Mouse (Mus musculus) MEL (cell line): ENCODE measurements around the gene Ccl17. TPM values are rescaled to one million over a fixed set of nuclear protein-coding genes. Genes with fewer than 3 reads are reported as not detected.

ENCODE experiments used
- DNase-seq: peaks from one replicate; pipeline ENCODE4 v3.0.0; 2011; ENCODE audit warnings: low read depth, low spot score
- H3K27ac ChIP-seq: 2 replicates; pipeline ENCODE4 v1.5.1; 2012; ENCODE audit warnings: low read depth, mild to moderate bottlenecking, control low read depth, low read length, moderate library complexity; ENCODE audit not compliant: control insufficient read depth
- H3K27me3 ChIP-seq, 2 experiments: fragments of 150-350 bp in 1 of 2; sonication (generic) in 1 of 2; 2 replicates each; pipeline ENCODE4 v1.6.1; 2012; ENCODE audit warnings: low read length in 2 of 2, mild to moderate bottlenecking in 2 of 2, improper control_type of control experiment in 1 of 2, moderate library complexity in 1 of 2; ENCODE audit not compliant: insufficient read depth in 2 of 2, control insufficient read depth in 1 of 2
- H3K36me3 ChIP-seq, 2 experiments: 2 replicates each; pipeline ENCODE4 v1.6.1; 2012 to 2014; ENCODE audit warnings: low read length in 2 of 2, improper control_type of control experiment in 1 of 2, inconsistent platforms in 1 of 2, mild to moderate bottlenecking in 1 of 2; ENCODE audit not compliant: insufficient read depth in 2 of 2, control insufficient read depth in 1 of 2
- H3K4me1 ChIP-seq, 2 experiments: fragments of 150-350 bp in 1 of 2; sonication (generic) in 1 of 2; 2 replicates each; pipeline ENCODE4 v1.6.1; 2012; ENCODE audit warnings: low read length in 2 of 2, improper control_type of control experiment in 1 of 2, mild to moderate bottlenecking in 1 of 2; ENCODE audit not compliant: insufficient read depth in 2 of 2, control insufficient read depth in 1 of 2
- H3K4me3 ChIP-seq, 2 experiments: fragments of 150-350 bp in 1 of 2; sonication (generic) in 1 of 2; 2 replicates each; pipeline ENCODE4 v1.5.1; 2012; ENCODE audit warnings: low read depth in 2 of 2, low read length in 2 of 2, mild to moderate bottlenecking in 2 of 2, moderate library complexity in 2 of 2, control low read depth in 1 of 2, improper control_type of control experiment in 1 of 2; ENCODE audit not compliant: control insufficient read depth in 1 of 2, insufficient read depth in 1 of 2
- H3K79me2 ChIP-seq: 2 replicates; pipeline ENCODE4 v1.6.1; 2012; ENCODE audit warnings: mild to moderate bottlenecking, low read length, moderate library complexity; ENCODE audit not compliant: control insufficient read depth, poor library complexity, insufficient read depth
- H3K9ac ChIP-seq: 2 replicates; pipeline ENCODE4 v1.6.1; 2012; ENCODE audit warnings: low read depth, mild to moderate bottlenecking, control low read depth, low read length, moderate library complexity; ENCODE audit not compliant: control insufficient read depth, poor library complexity, severe bottlenecking
- H3K9me3 ChIP-seq: fragments of 150-350 bp; sonication (generic); replicated peaks from 2 replicates; pipeline ENCODE4 v1.6.1; 2012; ENCODE audit warnings: mild to moderate bottlenecking, low read length, improper control_type of control experiment, moderate library complexity; ENCODE audit not compliant: insufficient read depth
- BHLHE40 ChIP-seq: IDR thresholded peaks from 2 replicates; pipeline ENCODE4 v1.6.1; 2012; ENCODE audit warnings: low read depth, mild to moderate bottlenecking, inconsistent platforms, low read length, improper control_type of control experiment, borderline replicate concordance
- CTCF ChIP-seq, 3 experiments: IDR thresholded peaks in 2 of 3; conservative IDR thresholded peaks in 1 of 3; 2 replicates each; pipeline ENCODE4 v1.5.1; 2011 to 2012; ENCODE audit warnings: low read length in 3 of 3, low read depth in 2 of 3, mild to moderate bottlenecking in 2 of 3, improper control_type of control experiment in 1 of 3, inconsistent platforms in 1 of 3, mixed read lengths in 1 of 3, moderate library complexity in 1 of 3; ENCODE audit not compliant: control insufficient read depth in 1 of 3, insufficient read depth in 1 of 3, poor library complexity in 1 of 3, severe bottlenecking in 1 of 3
- ELF1 ChIP-seq: IDR thresholded peaks from 2 replicates; pipeline ENCODE4 v1.6.1; 2014; ENCODE audit warnings: low read depth, mild to moderate bottlenecking, inconsistent platforms, low read length, improper control_type of control experiment, moderate library complexity
- EP300 ChIP-seq, 2 experiments: IDR thresholded peaks; 2 replicates each; pipeline ENCODE4 v1.6.1; 2011; ENCODE audit warnings: improper control_type of control experiment in 2 of 2, low read length in 2 of 2, low read depth in 1 of 2, mild to moderate bottlenecking in 1 of 2
- ETS1 ChIP-seq: IDR thresholded peaks from 2 replicates; pipeline ENCODE4 v1.6.1; 2012; ENCODE audit warnings: low read depth, mild to moderate bottlenecking, inconsistent platforms, low read length, improper control_type of control experiment, moderate library complexity
- GABPA ChIP-seq: IDR thresholded peaks from 2 replicates; pipeline ENCODE4 v1.6.1; 2012; ENCODE audit warnings: low read depth, mild to moderate bottlenecking, inconsistent platforms, low read length, improper control_type of control experiment, moderate library complexity
- GATA1 ChIP-seq: IDR thresholded peaks from 2 replicates; pipeline ENCODE4 v1.6.1; 2011; ENCODE audit warnings: low read depth, low read length, improper control_type of control experiment
- KAT2A ChIP-seq: conservative IDR thresholded peaks from 2 replicates; pipeline ENCODE4 v1.6.1; 2012; ENCODE audit warnings: low read depth, low read length, improper control_type of control experiment, inconsistent platforms
- MAFK ChIP-seq: IDR thresholded peaks from 2 replicates; pipeline ENCODE4 v1.6.1; 2011; ENCODE audit warnings: low read depth, mild to moderate bottlenecking, low read length, improper control_type of control experiment, borderline replicate concordance
- MEF2A ChIP-seq: IDR thresholded peaks from 2 replicates; pipeline ENCODE4 v1.6.1; 2014; ENCODE audit warnings: low read depth, mild to moderate bottlenecking, inconsistent platforms, low read length, improper control_type of control experiment; ENCODE audit not compliant: poor library complexity, insufficient replicate concordance, severe bottlenecking; ENCODE audit errors: extremely low read depth
- MYB ChIP-seq: IDR thresholded peaks from 2 replicates; pipeline ENCODE4 v1.6.1; 2011; ENCODE audit warnings: mild to moderate bottlenecking, low read depth, low read length, improper control_type of control experiment
- MYC ChIP-seq: IDR thresholded peaks from 2 replicates; pipeline ENCODE4 v1.6.1; 2011; ENCODE audit warnings: low read depth, mild to moderate bottlenecking, low read length, improper control_type of control experiment, moderate library complexity
- POLR2A ChIP-seq, 2 experiments: IDR thresholded peaks; 2 replicates each; pipeline ENCODE4 v1.6.1; 2011 to 2012; ENCODE audit warnings: low read length in 2 of 2, mild to moderate bottlenecking in 2 of 2, control low read depth in 1 of 2, improper control_type of control experiment in 1 of 2, low read depth in 1 of 2, moderate library complexity in 1 of 2; ENCODE audit not compliant: control insufficient read depth in 1 of 2, insufficient read depth in 1 of 2, poor library complexity in 1 of 2
- POLR2AphosphoS2 ChIP-seq: IDR thresholded peaks from 2 replicates; pipeline ENCODE4 v1.6.1; 2011; ENCODE audit warnings: low read length, improper control_type of control experiment
- RAD21 ChIP-seq: IDR thresholded peaks from 2 replicates; pipeline ENCODE4 v1.6.1; 2011; ENCODE audit warnings: mild to moderate bottlenecking, low read depth, low read length, improper control_type of control experiment
- RCOR1 ChIP-seq: IDR thresholded peaks from 2 replicates; pipeline ENCODE4 v1.6.1; 2012; ENCODE audit warnings: low read depth, mild to moderate bottlenecking, inconsistent platforms, low read length, improper control_type of control experiment
- SIN3A ChIP-seq: IDR thresholded peaks from 2 replicates; pipeline ENCODE4 v1.6.1; 2012; ENCODE audit warnings: low read length, improper control_type of control experiment, inconsistent platforms
- TCF12 ChIP-seq: IDR thresholded peaks from 2 replicates; pipeline ENCODE4 v1.6.1; 2014; ENCODE audit warnings: low read depth, mild to moderate bottlenecking, inconsistent platforms, low read length, improper control_type of control experiment, moderate library complexity
- UBTF ChIP-seq: IDR thresholded peaks from 2 replicates; pipeline ENCODE4 v1.6.1; 2012; ENCODE audit warnings: low read depth, mild to moderate bottlenecking, inconsistent platforms, low read length, improper control_type of control experiment, moderate library complexity, borderline replicate concordance; ENCODE audit not compliant: insufficient read depth
- USF1 ChIP-seq: IDR thresholded peaks from 2 replicates; pipeline ENCODE4 v1.6.1; 2014; ENCODE audit warnings: low read depth, mild to moderate bottlenecking, inconsistent platforms, low read length, improper control_type of control experiment, moderate library complexity
- USF2 ChIP-seq, 2 experiments: IDR thresholded peaks; 2 replicates each; pipeline ENCODE4 v1.6.1; 2011 to 2012; ENCODE audit warnings: improper control_type of control experiment in 2 of 2, low read length in 2 of 2, borderline replicate concordance in 1 of 2, inconsistent platforms in 1 of 2, low read depth in 1 of 2, mild to moderate bottlenecking in 1 of 2; ENCODE audit not compliant: insufficient read depth in 1 of 2
- ZKSCAN1 ChIP-seq: IDR thresholded peaks from 2 replicates; pipeline ENCODE4 v1.6.1; 2012; ENCODE audit warnings: low read depth, mild to moderate bottlenecking, inconsistent platforms, low read length, improper control_type of control experiment, moderate library complexity
- polyA plus RNA-seq, 2 experiments: library from polyadenylated mRNA; stranded (reverse) in 1 of 2; unstranded in 1 of 2; fragments of >175 nt in 1 of 2; fragments of >200 nt in 1 of 2; gene quantifications; 2 replicates each; pipeline versions ENCODE4 v1.2.1 to v1.2.4; 2012; ENCODE audit warnings: low replicate concordance in 2 of 2, low read depth in 1 of 2; ENCODE audit not compliant: insufficient read length in 2 of 2, insufficient read depth in 1 of 2, missing spikeins in 1 of 2
- total RNA-seq: library from RNA; depleted of rRNA; stranded (reverse); fragments of 300-350 nt; gene quantifications from 2 replicates; pipeline ENCODE4 v1.2.3, GENCODE M21; 2012

Gene Ccl17
- total and polyA plus RNA-seq, 3 experiments, result 0.43 TPM; not detected in 2

DNA sequence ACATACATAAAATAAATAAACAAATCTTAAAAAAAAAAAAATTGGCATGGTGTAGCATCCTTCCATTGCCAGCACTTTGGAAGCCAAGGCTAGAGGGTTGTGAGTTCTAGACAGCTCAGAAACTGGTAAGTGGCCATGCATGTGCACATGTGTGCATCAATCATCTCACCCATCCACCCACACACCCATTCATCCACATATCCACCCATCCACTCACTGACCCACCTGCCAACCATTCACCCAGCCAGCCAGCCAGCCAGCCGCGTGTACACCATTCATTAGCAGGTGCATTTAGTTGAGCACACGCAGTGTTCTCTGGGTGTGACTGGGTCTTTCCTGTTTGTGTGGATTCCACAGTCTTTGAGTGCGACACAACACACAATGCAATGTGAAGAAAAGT is 4.4 kb upstream of the Ccl17 start:
- no peak overlapping the region for H3K27ac ChIP-seq

GRCm38 (mm10) chr8:94807506-94807905 is 2.7 kb upstream of the Ccl17 start:
- Histone ChIP-seq H3K79me2 (no peaks in the 10 kb centered on the region), H3K36me3 (peaks cover 0 to 12% of the 10 kb centered on the region in 2 experiments; a peak in 2 of 4 replicates), H3K9ac (no peak overlapping the region), H3K27ac (no peak overlapping the region), H3K4me1 (peaks cover 4 to 24% of the 10 kb centered on the region in 2 experiments), H3K4me3 (no peak overlapping the region), H3K9me3 (no peaks in the 10 kb centered on the region), H3K27me3 (no peaks in the 10 kb centered on the region)
- no peak for TF ChIP-seq UBTF
- no peak for TF ChIP-seq USF2 (IDR thresholded peaks at IDR 0.05; ENCODE audit: borderline replicate concordance in 1 of 2, insufficient read depth in 1 of 2, low read depth in 1 of 2, low read length in 2 of 2)
- TF ChIP-seq POLR2A (IDR thresholded peaks at IDR 0.05; ENCODE audit: control insufficient read depth in 1 of 2, insufficient read depth in 1 of 2, low read depth in 1 of 2, low read length in 2 of 2, poor library complexity in 1 of 2), result no peak
- TF ChIP-seq RCOR1, result no peak
- no peak for TF ChIP-seq USF1
- TF ChIP-seq TCF12, result no peak
- no peak for TF ChIP-seq MAFK
- no peak for TF ChIP-seq ELF1
- no peak for TF ChIP-seq EP300 (IDR thresholded peaks at IDR 0.05; ENCODE audit: low read depth in 1 of 2, low read length in 2 of 2)
- TF ChIP-seq CTCF (IDR thresholded peaks at IDR 0.05 in 2 of 3, conservative IDR thresholded peaks at IDR 0.05 in 1 of 3; ENCODE audit: control insufficient read depth in 1 of 3, insufficient read depth in 1 of 3, low read depth in 2 of 3, low read length in 3 of 3, poor library complexity in 1 of 3, severe bottlenecking in 1 of 3), result no peak
- TF ChIP-seq SIN3A, result no peak
- TF ChIP-seq KAT2A, result no peak
- no peak for TF ChIP-seq BHLHE40
- no peak for TF ChIP-seq RAD21
- no peak for TF ChIP-seq ETS1
- no peak for TF ChIP-seq GABPA
- TF ChIP-seq MYC, result no peak
- TF ChIP-seq MYB, result no peak
- no peak for TF ChIP-seq ZKSCAN1
- no peak for DNase-seq

More for the DNA sequence above, 4.4 kb upstream of the Ccl17 start:
- peaks cover 8 to 37% of the 10 kb centered on the region in 2 experiments for H3K4me1 ChIP-seq
- H3K27me3 ChIP-seq, result no peaks in the 10 kb centered on the region
- H3K36me3 ChIP-seq, result peaks cover 0 to 17% of the 10 kb centered on the region in 2 experiments; a peak in 2 of 4 replicates
- no peaks in the 10 kb centered on the region for H3K9me3 ChIP-seq
- no peak for TF ChIP-seq POLR2AphosphoS2
- no peak for TF ChIP-seq ZKSCAN1
- no peak for TF ChIP-seq CTCF (IDR thresholded peaks at IDR 0.05 in 2 of 3, conservative IDR thresholded peaks at IDR 0.05 in 1 of 3; ENCODE audit: control insufficient read depth in 1 of 3, insufficient read depth in 1 of 3, low read depth in 2 of 3, low read length in 3 of 3, poor library complexity in 1 of 3, severe bottlenecking in 1 of 3)
- no peak for TF ChIP-seq MEF2A
- TF ChIP-seq GATA1, result no peak
- TF ChIP-seq POLR2A (IDR thresholded peaks at IDR 0.05; ENCODE audit: control insufficient read depth in 1 of 2, insufficient read depth in 1 of 2, low read depth in 1 of 2, low read length in 2 of 2, poor library complexity in 1 of 2), result no peak
- no peak for TF ChIP-seq ELF1
- TF ChIP-seq USF1, result no peak
- H3K4me3 ChIP-seq, result no peak overlapping the region
- no peaks in the 10 kb centered on the region for H3K79me2 ChIP-seq
- H3K9ac ChIP-seq, result no peak overlapping the region
- no peak for DNase-seq
